Comparison of ENCODE assay signal across 12 mouse cellular contexts in genomic region chr11:76267550-76267949, GRCm38 (mm10). TPM values are rescaled to one million over a fixed set of nuclear protein-coding genes. Genes with fewer than 3 reads are reported as not detected.
DNase-seq lines count a peak whose midpoint lies in the region; ATAC-seq lines count a peak whose summit lies in the region.
"Had no signal": no experiment of that assay in that cellular context is flagged by ENCODE, and none has a peak within 500 bp of the region (broad histone marks: within the 10 kb centered on the region; RNA-seq: fewer than 3 reads in every experiment).

No protein-coding gene starts in this region.

- H3K9me3 ChIP-seq in embryonic facial prominence, embryonic 11.5 days (replicated peaks; ENCODE audit: control insufficient read depth, low read length), result no peaks in the 10 kb centered on the region
- H3K9me3 ChIP-seq in hindbrain, embryonic 11.5 days (ENCODE audit: control insufficient read depth, low read length), result no peaks in the 10 kb centered on the region
- no peaks in the 10 kb centered on the region for H3K9me3 ChIP-seq in midbrain, embryonic 14.5 days (ENCODE audit: control insufficient read depth, low read length)
- H3K9me3 ChIP-seq: G1E had no signal

- H3K27ac ChIP-seq in embryonic facial prominence, embryonic 11.5 days (replicated peaks; ENCODE audit: low read depth, low read length), result no peak overlapping the region
- H3K27ac ChIP-seq in hindbrain, embryonic 11.5 days (ENCODE audit: low read depth, low read length), result peak overlapping the region; percentile 84
- H3K27ac ChIP-seq in midbrain, embryonic 14.5 days (replicated peaks; ENCODE audit: low read depth, low read length), result peak overlapping the region; percentile 82

- 53% methylated on average over 7 of the region's 7 CpGs for WGBS in embryonic facial prominence, embryonic 11.5 days
- WGBS in hindbrain, embryonic 11.5 days, result 36% methylated on average over 7 of the region's 7 CpGs
- WGBS in midbrain, embryonic 14.5 days, result 12% methylated on average over 7 of the region's 7 CpGs

- H3K9ac ChIP-seq in embryonic facial prominence, embryonic 11.5 days (replicated peaks; ENCODE audit: low read length), result peak overlapping the region; percentile 22
- peak overlapping the region; percentile 42; the same call in 1 of the 2 replicates for H3K9ac ChIP-seq in hindbrain, embryonic 11.5 days (ENCODE audit: low read depth, low read length)
- no peak overlapping the region; the same call in 1 of the 2 replicates for H3K9ac ChIP-seq in midbrain, embryonic 14.5 days (replicated peaks; ENCODE audit: low read length)

- no peak overlapping the region for H3K4me3 ChIP-seq in embryonic facial prominence, embryonic 11.5 days (ENCODE audit: low read depth, low read length)
- no peak overlapping the region for H3K4me3 ChIP-seq in hindbrain, embryonic 11.5 days (ENCODE audit: low read depth, low read length)
- H3K4me3 ChIP-seq in midbrain, embryonic 14.5 days (replicated peaks; ENCODE audit: low read depth, low read length), result no peak overlapping the region
- H3K4me3 ChIP-seq: erythroblast, embryonic 14.5 days had no signal

- no peak for ATAC-seq in embryonic facial prominence, embryonic 11.5 days (replicated peaks; ENCODE audit: insufficient number of reproducible peaks, low FRiP score, low TSS enrichment, low read depth)
- ATAC-seq in hindbrain, embryonic 11.5 days (ENCODE audit: low FRiP score), result no peak
- ATAC-seq in midbrain, embryonic 14.5 days (ENCODE audit: low FRiP score, low TSS enrichment), result no peak
- no peak for ATAC-seq in CD4-positive, CD25-positive, alpha-beta regulatory T cell, adult 4 months

- H3K4me1 ChIP-seq in embryonic facial prominence, embryonic 11.5 days (ENCODE audit: control insufficient read depth, insufficient read depth, low read length), result peaks cover 7% of the 10 kb centered on the region; the same call in 1 of the 2 replicates
- peaks cover 20% of the 10 kb centered on the region for H3K4me1 ChIP-seq in hindbrain, embryonic 11.5 days (replicated peaks; ENCODE audit: control insufficient read depth, insufficient read depth, low read length)
- H3K4me1 ChIP-seq in midbrain, embryonic 14.5 days (ENCODE audit: control insufficient read depth, insufficient read depth, low read length), result peaks cover 35% of the 10 kb centered on the region

- no peak overlapping the region for H3K4me2 ChIP-seq in embryonic facial prominence, embryonic 11.5 days (ENCODE audit: low read depth, low read length)
- H3K4me2 ChIP-seq in hindbrain, embryonic 11.5 days (replicated peaks; ENCODE audit: low read depth, low read length), result no peak overlapping the region
- H3K4me2 ChIP-seq in midbrain, embryonic 14.5 days (ENCODE audit: low read length), result 0 out of 2 replicates have a peak overlapping the region, but pooled peaks have one; percentile 13

- H3K27me3 ChIP-seq in embryonic facial prominence, embryonic 11.5 days (ENCODE audit: control insufficient read depth, insufficient read depth, low read length), result no peaks in the 10 kb centered on the region
- H3K27me3 ChIP-seq in hindbrain, embryonic 11.5 days (ENCODE audit: control insufficient read depth, insufficient read depth, low read length), result no peaks in the 10 kb centered on the region
- H3K27me3 ChIP-seq in midbrain, embryonic 14.5 days (ENCODE audit: control insufficient read depth, insufficient read depth, low read length), result no peaks in the 10 kb centered on the region

- peak; percentile 53 for DNase-seq in adrenal gland, postnatal 14 days
- DNase-seq in adrenal gland, adult 18-20 months (ENCODE audit: low spot score in 2 of 2), result no peak
- no peak for DNase-seq in embryonic facial prominence, embryonic 11.5 days (ENCODE audit: low spot score)
- no peak for DNase-seq in hindbrain, embryonic 11.5 days (ENCODE audit: low spot score)
- DNase-seq in midbrain, embryonic 14.5 days, result peak; percentile 60
- DNase-seq in yolk sac, embryonic 10.5 days (ENCODE audit: low spot score), result no peak
- no peak for DNase-seq in lung, postnatal 36 days
- DNase-seq: spleen, adult 18-20 months had no signal

- H3K36me3 ChIP-seq in embryonic facial prominence, embryonic 11.5 days (replicated peaks; ENCODE audit: control insufficient read depth, insufficient read depth, low read depth, low read length), result no peaks in the 10 kb centered on the region
- no peaks in the 10 kb centered on the region for H3K36me3 ChIP-seq in hindbrain, embryonic 11.5 days (ENCODE audit: control insufficient read depth, insufficient read depth, low read length)
- H3K36me3 ChIP-seq in midbrain, embryonic 14.5 days (ENCODE audit: control insufficient read depth, insufficient read depth, low read length), result no peaks in the 10 kb centered on the region; the same call in 1 of the 2 replicates

RNA-seq across cellular contexts. Expression of gene Glod4, which starts 24.0 kb away (rescaled TPM):
- 75.2 and 79.0 TPM in 2 replicates for total RNA-seq in adrenal gland, postnatal 14 days (2021)
- 100 to 1,000 TPM in 1 of 2 experiments, 10 to 100 TPM in 1; 75.0 to 108 TPM for total RNA-seq in adrenal gland, adult 18-20 months (2021)
- 152 and 158 TPM in 2 replicates for polyA plus RNA-seq in embryonic facial prominence, embryonic 11.5 days (2014; fragmentation: Nextera tagmentation; extraction: Ambion mirVana)
- 132 and 140 TPM in 2 replicates for polyA plus RNA-seq in hindbrain, embryonic 11.5 days (2014; fragmentation: Nextera tagmentation; extraction: Ambion mirVana)
- polyA plus RNA-seq in midbrain, embryonic 14.5 days (2014; fragmentation: Nextera tagmentation; extraction: Ambion mirVana), result 114 and 141 TPM in 2 replicates
- polyA plus RNA-seq in CD4-positive, CD25-positive, alpha-beta regulatory T cell, adult 4 months (2017; shearing (Covaris generic)), result 10 to 100 TPM; 78.6 to 89.4 TPM

RNA-seq across cellular contexts. Expression of gene Mrm3, which starts 24.0 kb away (rescaled TPM):
- total RNA-seq in adrenal gland, postnatal 14 days (2021), result 23.8 and 25.0 TPM in 2 replicates
- total RNA-seq in adrenal gland, adult 18-20 months (2021), result 10 to 100 TPM; 19.2 to 21.2 TPM
- polyA plus RNA-seq in embryonic facial prominence, embryonic 11.5 days (2014; fragmentation: Nextera tagmentation; extraction: Ambion mirVana), result 22.4 and 25.1 TPM in 2 replicates
- polyA plus RNA-seq in hindbrain, embryonic 11.5 days (2014; fragmentation: Nextera tagmentation; extraction: Ambion mirVana), result 21.9 and 22.4 TPM in 2 replicates
- 21.0 and 22.7 TPM in 2 replicates for polyA plus RNA-seq in midbrain, embryonic 14.5 days (2014; fragmentation: Nextera tagmentation; extraction: Ambion mirVana)
- 10 to 100 TPM; 13.2 to 19.9 TPM for polyA plus RNA-seq in CD4-positive, CD25-positive, alpha-beta regulatory T cell, adult 4 months (2017; shearing (Covaris generic))

RNA-seq across cellular contexts. Expression of gene Gemin4, which starts 50.1 kb away (rescaled TPM):
- total RNA-seq in adrenal gland, postnatal 14 days (2021), result 6.0 and 7.1 TPM in 2 replicates
- total RNA-seq in adrenal gland, adult 18-20 months (2021), result 1 to 10 TPM; 5.1 to 8.9 TPM
- 54.7 and 55.6 TPM in 2 replicates for polyA plus RNA-seq in embryonic facial prominence, embryonic 11.5 days (2014; fragmentation: Nextera tagmentation; extraction: Ambion mirVana)
- polyA plus RNA-seq in hindbrain, embryonic 11.5 days (2014; fragmentation: Nextera tagmentation; extraction: Ambion mirVana), result 31.4 and 36.8 TPM in 2 replicates
- polyA plus RNA-seq in midbrain, embryonic 14.5 days (2014; fragmentation: Nextera tagmentation; extraction: Ambion mirVana), result 13.4 and 20.0 TPM in 2 replicates
- polyA plus RNA-seq in CD4-positive, CD25-positive, alpha-beta regulatory T cell, adult 4 months (2017; shearing (Covaris generic)), result 10 to 100 TPM; 10.2 to 19.1 TPM

RNA-seq across cellular contexts. Expression of gene Dbil5, which starts 50.1 kb away (rescaled TPM):
- total RNA-seq in adrenal gland, postnatal 14 days (2021), result 1.3 TPM in 1 of 2 replicates, not detected in the other
- under 1 TPM in 1 of 2 experiments, not detected in 1; 0.60 TPM for total RNA-seq in adrenal gland, adult 18-20 months (2021)
- 0.39 and 1.2 TPM in 2 replicates for polyA plus RNA-seq in embryonic facial prominence, embryonic 11.5 days (2014; fragmentation: Nextera tagmentation; extraction: Ambion mirVana)
- polyA plus RNA-seq in hindbrain, embryonic 11.5 days (2014; fragmentation: Nextera tagmentation; extraction: Ambion mirVana), result 0.66 TPM in 1 of 2 replicates, not detected in the other
- 1.1 TPM in 1 of 2 replicates, not detected in the other for polyA plus RNA-seq in midbrain, embryonic 14.5 days (2014; fragmentation: Nextera tagmentation; extraction: Ambion mirVana)
- polyA plus RNA-seq in CD4-positive, CD25-positive, alpha-beta regulatory T cell, adult 4 months (2017; shearing (Covaris generic)), result under 1 TPM in 1 of 2 experiments, not detected in 1; 0.58 TPM
- total RNA-seq: megakaryocyte progenitor cell, adult 5-6 weeks had no signal
- polyA plus RNA-seq: erythroblast, embryonic 14.5 days had no signal

Comparison
In these comparisons a context has a peak if more than half of its experiments do, and no peak if none do; other contexts are left out.
1. DNase-seq: peak in adrenal gland, postnatal 14 days (single experiment) and midbrain, embryonic 14.5 days (single experiment); none in adrenal gland, adult 18-20 months (0 of 2), embryonic facial prominence, embryonic 11.5 days (single experiment), hindbrain, embryonic 11.5 days (single experiment), yolk sac, embryonic 10.5 days (single experiment) and lung, postnatal 36 days (single experiment).